Mouse (Mus musculus) megakaryocyte, embryonic 14.5 days (primary cell): ENCODE data around the gene Pik3r6.

Experiments used
- FLI1 ChIP-seq: IDR thresholded peaks from 2 replicates; pipeline ENCODE4 v1.6.1; 2012; ENCODE audit warnings: low read length, inconsistent platforms, mixed read lengths
- GATA1 ChIP-seq: IDR thresholded peaks from 3 replicates; pipeline ENCODE4 v1.6.1; 2012; ENCODE audit warnings: mixed read lengths, low read length, inconsistent platforms, borderline replicate concordance

- TF ChIP-seq FLI1: no peak
- TF ChIP-seq GATA1: no peak
These were observed 44.7 kb upstream of the Pik3r6 start for GRCm38 (mm10) chr11:68458086-68458485.
